Mouse (Mus musculus) neural tube, embryonic 14.5 days (tissue): ENCODE results near the gene Spag9. TPM values are rescaled to one million over a fixed set of nuclear protein-coding genes. Genes with fewer than 3 reads are reported as not detected.

ENCODE experiments used
- ATAC-seq: fragments of 200-750 bp; cut with Nextera tagmentation; 2 replicates; pipeline ENCODE4 v1.8.0; 2017; ENCODE audit warnings: low read depth, mild to moderate bottlenecking, moderate TSS enrichment, moderate library complexity
- H3K27ac ChIP-seq: fragments of 300-500 bp; sonication (generic); 2 replicates; pipeline ENCODE4 v1.5.1; 2014; ENCODE audit warnings: low read depth, mild to moderate bottlenecking, control low read depth, low read length, moderate library complexity, mixed read lengths
- H3K27me3 ChIP-seq: fragments of 300-500 bp; sonication (generic); 2 replicates; pipeline ENCODE4 v1.6.1; 2014; ENCODE audit warnings: low read length; ENCODE audit not compliant: control insufficient read depth, insufficient read depth
- H3K36me3 ChIP-seq: fragments of 300-500 bp; sonication (generic); 2 replicates; pipeline ENCODE4 v1.6.1; 2014; ENCODE audit warnings: low read length, mixed read lengths; ENCODE audit not compliant: control insufficient read depth, insufficient read depth
- H3K4me1 ChIP-seq: fragments of 300-500 bp; sonication (generic); 2 replicates; pipeline ENCODE4 v1.6.1; 2014; ENCODE audit warnings: low read length; ENCODE audit not compliant: control insufficient read depth, insufficient read depth
- H3K4me2 ChIP-seq: fragments of 300-500 bp; sonication (generic); 2 replicates; pipeline ENCODE4 v1.6.1; 2014; ENCODE audit warnings: mild to moderate bottlenecking, low read depth, low read length, control low read depth
- H3K4me3 ChIP-seq: fragments of 300-500 bp; sonication (generic); 2 replicates; pipeline ENCODE4 v1.5.1; 2014; ENCODE audit warnings: low read depth, low read length, control low read depth, mixed read lengths
- H3K9ac ChIP-seq: fragments of 300-500 bp; sonication (generic); replicated peaks from 2 replicates; pipeline ENCODE4 v1.6.1; 2014; ENCODE audit warnings: low read depth, mild to moderate bottlenecking, control low read depth, low read length, mixed read lengths
- H3K9me3 ChIP-seq: fragments of 300-500 bp; sonication (generic); 2 replicates; pipeline ENCODE4 v1.6.1; 2016; ENCODE audit warnings: low read length; ENCODE audit not compliant: control insufficient read depth
- WGBS: fragments of 180-500 bp; shearing (Covaris S2); extraction: QIAGEN DNeasy Blood & Tissue Kit; methylation state at CpG from one replicate; pipeline ENCODE4 v1.1.7; 2014; 5-methylcytosine and 5-hydroxymethylcytosine counted together
- polyA plus RNA-seq: library from polyadenylated mRNA; unstranded; fragments of >200 nt; fragmentation: Nextera tagmentation; extraction: Ambion mirVana; gene quantifications from 2 replicates; pipeline ENCODE4 v1.2.1, GENCODE M21; 2014

The Spag9 gene
- polyA plus RNA-seq, 1 experiment from 2014 or later: 126 TPM

DNA sequence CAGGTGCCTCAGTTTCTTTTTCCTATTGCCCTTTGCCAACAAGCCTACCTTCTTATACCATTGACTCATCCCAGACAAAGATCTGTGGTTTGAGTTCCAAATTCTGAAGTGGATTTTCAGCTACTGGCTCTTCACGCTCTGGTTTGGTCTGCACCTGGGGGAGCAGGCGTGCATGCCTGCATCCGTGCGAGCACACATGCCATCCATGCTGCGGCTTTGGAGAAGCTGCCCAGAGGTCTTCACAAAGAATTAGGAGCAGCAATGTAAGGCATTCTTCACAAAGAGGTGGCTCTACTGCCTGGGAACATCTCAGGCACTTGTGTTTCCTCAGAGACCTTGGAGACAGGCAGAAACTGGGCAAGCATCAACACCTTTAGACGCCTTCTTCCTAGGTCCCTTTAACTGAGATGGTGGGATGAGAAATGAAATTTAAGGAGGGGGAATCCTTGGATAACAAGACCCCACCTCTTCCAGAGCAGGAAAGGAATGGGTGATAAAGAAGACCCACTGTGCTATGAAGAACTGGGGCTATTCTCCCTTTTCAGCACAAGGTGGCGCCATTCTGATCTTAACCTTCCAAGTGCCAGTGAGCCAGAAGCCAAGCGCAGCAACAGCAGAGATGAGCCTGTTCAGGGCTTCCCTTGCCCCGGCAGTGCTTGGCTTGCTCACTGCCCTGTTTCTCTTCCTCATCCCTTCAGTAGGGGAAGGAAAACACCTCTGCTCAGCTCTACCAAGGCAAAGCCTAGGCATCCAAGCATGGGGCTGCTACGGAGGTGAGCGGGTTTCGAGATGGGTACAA, 133.6 kb downstream of the Spag9 start:
- H3K36me3 ChIP-seq: peaks cover 12% of the 10 kb centered on the region
- H3K27me3 ChIP-seq: no peaks in the 10 kb centered on the region
- 0 out of 2 replicates have a peak, but pooled peaks cover 5% of the 10 kb centered on the region for H3K4me1 ChIP-seq
- no peak overlapping the region for H3K4me2 ChIP-seq
- no peak overlapping the region for H3K9ac ChIP-seq
- no peaks in the 10 kb centered on the region for H3K9me3 ChIP-seq
- 0 out of 2 replicates have a peak overlapping the region, but pooled peaks have one; percentile 29 for H3K27ac ChIP-seq
- H3K4me3 ChIP-seq: no peak overlapping the region
- 63% methylated on average over 12 of the region's 12 CpGs for WGBS
- ATAC-seq: peak; percentile 57; the same call in 1 of the 2 replicates

DNA sequence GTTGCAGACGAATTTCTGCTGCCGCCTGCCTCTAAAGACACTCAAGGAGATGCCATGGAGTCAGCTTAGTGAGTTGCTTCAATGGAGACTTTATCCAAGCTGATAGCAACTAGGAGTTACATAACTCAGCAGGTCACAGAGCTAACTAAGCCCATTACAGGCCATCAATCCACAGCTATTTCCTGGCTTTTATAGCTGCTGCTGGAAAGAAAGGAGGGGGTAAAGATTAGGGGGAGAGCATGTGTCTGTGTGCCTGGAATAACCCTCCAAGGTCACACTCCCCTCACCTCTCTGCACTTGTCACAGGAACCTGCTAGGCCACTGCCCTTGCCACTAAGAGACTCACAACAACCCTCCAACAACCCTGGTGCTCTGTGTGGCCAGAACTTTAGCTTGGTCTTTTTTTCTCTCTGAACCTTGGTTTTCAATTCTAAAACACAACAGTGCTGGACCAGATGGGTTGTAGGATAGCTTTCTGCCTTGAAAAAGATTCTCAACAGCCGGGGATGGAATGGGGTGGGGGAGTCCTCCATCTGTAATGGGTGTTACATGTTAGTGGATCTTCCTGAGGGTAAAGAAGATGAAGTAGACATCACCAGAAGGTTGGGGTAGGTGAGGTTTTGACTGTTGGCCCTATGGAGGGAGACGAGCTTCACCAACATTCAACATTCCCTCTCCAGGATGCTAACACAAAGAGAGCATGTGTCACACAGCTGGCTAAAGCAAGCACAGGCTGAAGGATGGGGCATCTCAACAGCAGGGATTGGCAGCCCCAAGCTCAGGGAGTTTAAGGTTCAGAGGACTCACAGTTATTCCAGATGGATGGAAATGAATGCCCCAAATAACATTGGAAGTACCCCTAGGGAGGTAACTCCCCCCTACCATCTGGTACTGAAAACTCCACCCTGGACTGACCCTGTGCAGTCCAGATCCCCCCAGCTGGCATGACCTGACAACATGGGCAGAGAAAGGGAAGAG, 134.5 kb downstream of the Spag9 start:
- Histone ChIP-seq H3K36me3 (peaks cover 3% of the 10 kb centered on the region; the same call in 1 of the 2 replicates), H3K4me2 (no peak overlapping the region), H3K27me3 (no peaks in the 10 kb centered on the region), H3K27ac (no peak overlapping the region), H3K9ac (no peak overlapping the region), H3K4me3 (no peak overlapping the region), H3K9me3 (no peaks in the 10 kb centered on the region), H3K4me1 (0 out of 2 replicates have a peak, but pooled peaks cover 5% of the 10 kb centered on the region)
- WGBS: 53% methylated on average over 4 of the region's 4 CpGs
- no peak for ATAC-seq

GRCm38 (mm10) chr11:94133344-94133955, 137.6 kb downstream of the Spag9 start:
- Histone ChIP-seq H3K4me2 (no peak overlapping the region), H3K27ac (no peak overlapping the region), H3K4me3 (no peak overlapping the region), H3K9ac (no peak overlapping the region), H3K36me3 (no peaks in the 10 kb centered on the region), H3K27me3 (no peaks in the 10 kb centered on the region), H3K4me1 (0 out of 2 replicates have a peak, but pooled peaks cover 5% of the 10 kb centered on the region), H3K9me3 (no peaks in the 10 kb centered on the region)
- 19% methylated on average over 11 of the region's 11 CpGs for WGBS
- peak; percentile 52; the same call in 1 of the 2 replicates for ATAC-seq

- H3K4me1 ChIP-seq: 0 out of 2 replicates have a peak, but pooled peaks cover 5% of the 10 kb centered on the region
- no peak overlapping the region for H3K27ac ChIP-seq
- H3K36me3 ChIP-seq: no peaks in the 10 kb centered on the region
- H3K9ac ChIP-seq: no peak overlapping the region
- H3K27me3 ChIP-seq: no peaks in the 10 kb centered on the region
- no peaks in the 10 kb centered on the region for H3K9me3 ChIP-seq
- H3K4me2 ChIP-seq: no peak overlapping the region
- no peak; the same call in 1 of the 2 replicates for ATAC-seq
- 36% methylated on average over 18 of the region's 18 CpGs for WGBS
- H3K4me3 ChIP-seq: no peak overlapping the region
Observed at GRCm38 (mm10) chr11:94134076-94134838, 138.4 kb downstream of the Spag9 start.

DNA sequence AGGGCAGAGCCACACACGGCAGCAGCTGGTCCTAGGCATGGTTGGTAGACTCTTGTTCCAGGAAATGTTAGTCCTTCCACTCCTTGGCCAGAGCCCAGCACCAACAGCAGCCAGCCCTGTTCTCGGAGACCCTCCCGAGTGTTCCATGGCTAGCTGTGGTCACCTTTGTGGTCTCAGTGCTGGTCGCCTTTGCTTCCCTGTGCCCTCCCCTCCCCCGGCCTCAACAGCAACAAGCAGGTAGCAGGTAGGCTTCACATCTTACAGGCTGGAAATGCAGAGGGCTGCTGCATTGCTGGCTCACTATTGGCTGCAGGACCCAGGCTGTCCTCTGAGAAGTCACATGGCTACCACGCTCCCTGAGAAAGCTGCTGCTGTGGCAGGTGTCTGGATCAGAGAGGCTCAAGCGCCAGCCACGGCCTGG, 139.7 kb downstream of the Spag9 start:
- no peaks in the 10 kb centered on the region for H3K27me3 ChIP-seq
- ATAC-seq: 0 out of 2 replicates have a peak, but pooled peaks have one; percentile 15
- no peaks in the 10 kb centered on the region for H3K9me3 ChIP-seq
- 0 out of 2 replicates have a peak, but pooled peaks cover 5% of the 10 kb centered on the region for H3K4me1 ChIP-seq
- no peak overlapping the region for H3K4me2 ChIP-seq
- H3K36me3 ChIP-seq: no peaks in the 10 kb centered on the region
- H3K4me3 ChIP-seq: no peak overlapping the region
- WGBS: 71% methylated on average over 8 of the region's 8 CpGs
- H3K27ac ChIP-seq: no peak overlapping the region
- H3K9ac ChIP-seq: no peak overlapping the region

- Histone ChIP-seq H3K4me3 (no peak overlapping the region), H3K9me3 (no peaks in the 10 kb centered on the region), H3K27me3 (no peaks in the 10 kb centered on the region), H3K36me3 (no peaks in the 10 kb centered on the region), H3K4me1 (0 out of 2 replicates have a peak, but pooled peaks cover 5% of the 10 kb centered on the region), H3K4me2 (no peak overlapping the region), H3K27ac (no peak overlapping the region), H3K9ac (no peak overlapping the region)
- 46% methylated on average over 7 of the region's 7 CpGs for WGBS
- ATAC-seq: no peak
Observed at GRCm38 (mm10) chr11:94136656-94137055, 140.8 kb downstream of the Spag9 start.

DNA sequence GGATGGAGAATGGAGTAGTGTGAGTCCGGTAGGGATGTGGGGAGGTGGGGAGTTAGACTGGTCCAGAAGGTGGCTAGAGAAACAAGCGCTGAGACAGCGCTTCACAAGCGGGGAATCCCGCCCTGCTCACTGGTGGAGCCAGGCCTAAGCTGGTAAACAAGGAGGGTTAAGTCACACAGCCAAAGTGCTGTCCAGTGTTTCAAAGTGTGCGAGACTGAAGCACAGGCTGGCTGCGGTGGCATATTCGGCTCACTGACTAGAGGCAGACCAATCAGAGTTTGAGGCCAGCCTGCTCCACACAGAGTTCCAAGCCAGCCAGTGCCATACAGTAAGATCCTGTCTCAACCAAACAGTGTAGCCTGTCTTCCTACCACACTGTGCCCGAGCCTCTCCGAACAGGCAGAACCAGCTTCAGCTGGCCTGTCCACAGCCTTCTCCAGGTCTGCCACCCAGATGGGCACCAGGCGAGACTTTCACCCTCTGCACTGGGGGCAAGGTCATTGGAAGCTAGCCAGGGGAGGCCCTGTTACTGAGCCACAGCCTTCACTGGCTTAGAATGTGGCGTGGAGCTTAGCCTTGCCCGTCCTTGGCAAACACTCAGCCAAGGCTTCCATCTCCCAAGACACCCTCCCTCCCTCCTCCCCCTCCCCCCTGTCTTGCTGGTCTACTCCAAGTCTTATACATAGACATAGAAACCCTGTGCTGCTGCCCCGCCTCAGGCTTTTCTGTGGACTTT, 141.6 kb downstream of the Spag9 start:
- Histone ChIP-seq H3K4me3 (no peak overlapping the region), H3K4me2 (no peak overlapping the region), H3K4me1 (0 out of 2 replicates have a peak, but pooled peaks cover 5% of the 10 kb centered on the region), H3K27me3 (no peaks in the 10 kb centered on the region), H3K27ac (0 out of 2 replicates have a peak overlapping the region, but pooled peaks have one; percentile 22), H3K9me3 (no peaks in the 10 kb centered on the region), H3K9ac (no peak overlapping the region), H3K36me3 (no peaks in the 10 kb centered on the region)
- ATAC-seq: no peak
- 81% methylated on average over 14 of the region's 14 CpGs for WGBS
